Mouse (Mus musculus): Measurements from ENCODE around the gene Gm20708.
"Not testable (repeated sequence)": the region's sequence is repeated elsewhere in the genome, so short reads cannot be mapped to it uniquely, and the experiment has no call there.

Gm20708 gene

GRCm38 (mm10) chr11:117813867-117814266, 4.4 kb downstream of the Gm20708 start:
- DNase-seq (ENCODE audit: low spot score in 2 of 2), result no peak

DNA sequence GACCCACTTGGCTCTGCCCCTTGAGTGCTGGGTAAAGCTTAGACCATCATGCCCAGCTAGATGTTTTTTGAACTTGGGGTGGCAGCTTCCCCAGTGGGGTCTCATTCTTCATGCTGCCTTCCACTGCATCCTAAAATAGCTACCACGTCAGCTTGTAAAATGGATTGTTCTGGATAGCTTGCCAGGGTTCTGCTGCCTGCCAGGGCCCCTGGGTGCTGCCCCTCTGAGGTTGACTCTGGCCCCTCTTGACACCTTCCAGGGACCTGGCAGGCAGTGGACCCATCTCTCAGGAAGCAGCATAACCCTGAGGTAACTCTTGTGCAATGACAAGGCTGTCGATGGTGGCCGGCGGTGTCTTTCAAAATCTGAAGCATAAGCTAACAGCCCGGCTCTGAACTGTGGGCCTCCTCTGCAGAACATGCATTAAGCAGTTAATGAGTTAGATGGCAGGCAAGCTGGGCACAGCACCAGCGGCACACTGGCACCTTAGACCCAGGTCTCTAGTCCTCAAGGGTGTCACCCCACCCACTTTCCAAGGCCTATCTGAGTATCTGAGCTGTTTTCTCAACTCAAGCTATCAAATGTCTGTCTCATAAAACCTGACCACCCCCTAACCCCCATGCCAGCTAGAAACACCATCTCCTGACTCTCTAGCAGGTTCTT, 5.4 kb downstream of the Gm20708 start:
- DNase-seq (ENCODE audit: low spot score in 2 of 2), result no peak

GRCm38 (mm10) chr11:117815850-117816249, 6.4 kb downstream of the Gm20708 start:
- DNase-seq (ENCODE audit: low spot score in 2 of 2), result not testable (repeated sequence)

DNA sequence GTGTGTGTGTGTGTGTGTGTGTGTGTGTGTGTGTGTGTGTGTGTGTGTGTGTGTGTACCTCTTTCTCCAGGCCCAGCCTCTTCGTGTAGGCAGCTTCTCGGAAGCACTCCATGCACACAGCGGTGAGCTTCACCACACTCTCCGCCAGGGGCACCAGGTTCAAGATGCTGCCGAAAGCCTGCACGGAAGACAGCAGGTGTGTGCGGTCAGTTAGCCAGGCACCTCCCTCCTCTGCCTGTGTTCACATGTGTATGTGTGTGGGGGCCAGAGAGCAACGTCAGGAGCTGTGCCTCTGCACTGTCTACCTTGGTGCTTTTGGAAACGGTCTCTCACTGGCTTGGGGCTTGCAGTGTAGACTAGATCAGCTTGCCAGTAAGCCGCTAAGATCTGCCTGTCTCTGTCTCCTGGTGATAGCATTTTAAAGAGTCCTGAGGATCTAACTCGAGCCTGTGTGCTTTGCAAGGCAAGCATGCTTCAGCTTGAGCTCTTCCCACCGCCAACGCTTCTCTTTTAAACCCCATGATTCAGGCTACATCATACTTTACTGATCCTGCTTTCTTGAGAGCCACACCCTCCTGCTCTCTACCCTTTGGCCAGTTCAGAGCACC, 7.0 kb downstream of the Gm20708 start:
- no peak for DNase-seq (ENCODE audit: low spot score in 2 of 2)

- DNase-seq (ENCODE audit: low spot score in 2 of 2), result no peak
Observed at GRCm38 (mm10) chr11:117819095-117819494, 9.6 kb downstream of the Gm20708 start.

GRCm38 (mm10) chr11:117820173-117820572, 10.7 kb downstream of the Gm20708 start:
- DNase-seq (ENCODE audit: low spot score in 2 of 2), result no peak

DNA sequence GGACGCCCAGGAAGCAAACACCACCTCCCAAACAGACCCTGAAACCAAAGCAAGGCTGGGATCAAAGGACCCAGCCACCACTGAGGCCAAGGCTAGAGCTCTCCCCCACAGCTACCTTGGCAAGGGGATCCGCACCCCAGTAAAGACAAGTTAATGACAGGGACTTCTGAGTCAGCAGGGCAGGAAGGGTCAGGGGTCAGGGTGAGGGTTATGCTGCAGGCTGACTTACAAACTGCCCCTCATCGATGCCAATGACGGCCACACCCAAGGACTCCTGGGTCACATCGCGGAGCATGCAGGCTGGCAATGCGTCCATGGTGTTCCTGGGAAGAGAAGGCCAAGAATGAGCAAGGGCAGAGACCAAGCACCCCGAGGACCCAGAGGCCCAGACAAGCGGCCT, 12.4 kb downstream of the Gm20708 start:
- DNase-seq (ENCODE audit: low spot score in 2 of 2), result no peak

GRCm38 (mm10) chr11:117822728-117823241, 13.3 kb downstream of the Gm20708 start:
- DNase-seq (ENCODE audit: low spot score in 2 of 2), result no peak

- DNase-seq (ENCODE audit: low spot score in 2 of 2), result no peak
Observed at GRCm38 (mm10) chr11:117823411-117823810, 13.9 kb downstream of the Gm20708 start.

DNA sequence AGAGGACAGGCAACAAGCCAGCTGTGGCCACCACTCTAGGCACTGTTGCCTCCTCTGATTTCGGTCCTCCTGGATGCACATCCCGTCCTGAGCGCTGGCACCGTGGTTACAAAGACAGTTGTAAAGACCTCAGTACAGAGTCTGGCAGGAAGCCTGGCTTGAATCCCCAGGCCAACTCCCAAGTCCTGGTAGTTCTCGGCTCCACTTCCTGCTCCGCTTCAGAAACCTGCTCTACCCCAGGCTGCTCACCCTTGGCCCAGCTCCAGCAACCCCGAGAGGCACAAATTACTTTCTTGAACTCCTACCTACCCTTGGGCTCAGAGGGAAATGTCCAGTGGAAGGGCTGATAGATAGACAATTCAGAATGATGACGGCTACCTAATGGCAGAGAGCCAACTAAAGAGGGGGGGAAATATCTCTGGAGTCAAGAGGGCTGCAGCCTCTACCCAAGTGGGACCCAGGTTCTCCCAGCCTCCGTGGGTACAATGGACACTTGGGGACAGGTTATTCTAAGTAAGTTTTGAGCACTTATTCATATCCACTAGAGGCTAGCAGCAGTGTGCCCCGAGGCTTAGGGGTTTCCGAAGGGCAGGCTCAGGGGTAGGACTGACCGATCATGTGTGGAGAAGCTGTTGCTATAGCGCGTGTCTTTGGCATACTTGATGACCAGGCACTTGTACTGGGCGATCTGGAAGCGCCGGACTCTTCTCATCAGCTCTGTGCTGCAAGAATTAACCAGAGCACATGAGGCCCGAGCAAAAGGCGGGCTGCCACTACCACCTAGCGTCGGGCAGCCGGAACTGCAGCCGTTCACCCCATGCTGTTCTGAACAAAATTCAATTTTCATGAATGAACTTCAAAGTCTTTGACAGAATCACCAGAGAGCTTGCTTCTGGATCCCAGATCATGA, 14.8 kb downstream of the Gm20708 start:
- peak; percentile 68 to 80 for DNase-seq (ENCODE audit: low spot score in 2 of 2)

- peak in 1 of 2 experiments; percentile 27 for DNase-seq (ENCODE audit: low spot score in 2 of 2)
Observed at GRCm38 (mm10) chr11:117825333-117826101, 16.0 kb downstream of the Gm20708 start, which contains the start of the genes Afmid and Tk1. Afmid (plus strand) TSS chr11:117825924. Tk1 (minus strand) TSS chr11:117826092.

DNA sequence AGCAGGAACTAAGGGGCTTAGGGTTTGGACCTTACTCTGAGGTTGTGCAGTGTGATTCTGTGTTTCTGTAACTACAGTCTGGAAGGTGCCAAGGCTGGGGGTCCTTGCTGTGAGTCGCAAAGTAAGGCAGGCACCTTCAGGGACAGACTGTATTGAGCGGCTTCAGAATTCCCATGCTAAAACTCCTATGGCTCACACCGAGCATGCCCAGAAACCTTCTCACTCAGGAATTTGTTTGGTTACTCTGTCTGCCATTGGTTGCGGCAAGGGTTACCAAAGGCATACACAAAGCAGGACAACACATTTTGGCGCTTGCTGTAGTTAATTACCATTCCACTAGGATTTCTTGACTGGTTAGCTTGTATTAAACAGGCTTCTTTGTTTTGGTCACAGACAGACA, 16.7 kb downstream of the Gm20708 start:
- no peak for DNase-seq (ENCODE audit: low spot score in 2 of 2)

DNA sequence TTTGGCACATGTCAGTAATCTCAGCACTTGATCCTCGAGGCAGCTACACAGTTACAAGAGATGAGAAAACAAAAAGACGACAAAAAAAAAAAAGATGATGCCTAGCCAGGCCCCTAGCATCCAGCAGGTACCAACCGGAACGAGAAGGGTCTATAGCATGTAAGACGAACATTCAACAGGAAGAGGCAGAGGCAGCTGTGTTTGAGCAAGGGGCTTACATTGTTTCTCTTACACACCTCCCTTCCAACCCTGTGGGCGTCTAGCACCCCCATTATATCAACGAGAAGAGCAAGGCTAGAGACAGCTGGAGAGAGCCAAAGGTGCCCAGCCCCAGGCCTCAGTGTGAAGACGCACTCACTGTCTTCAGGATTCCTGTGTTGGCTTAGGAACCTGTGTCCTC, 17.4 kb downstream of the Gm20708 start:
- DNase-seq (ENCODE audit: low spot score in 2 of 2), result no peak

GRCm38 (mm10) chr11:117827386-117827785, 17.9 kb downstream of the Gm20708 start:
- DNase-seq (ENCODE audit: low spot score in 2 of 2), result no peak

- peak; percentile 75 to 82 for DNase-seq (ENCODE audit: low spot score in 2 of 2)
Observed at GRCm38 (mm10) chr11:117828149-117828887, 18.9 kb downstream of the Gm20708 start.

- no peak for DNase-seq (ENCODE audit: low spot score in 2 of 2)
Observed at GRCm38 (mm10) chr11:117828888-117829604, 19.6 kb downstream of the Gm20708 start.

DNA sequence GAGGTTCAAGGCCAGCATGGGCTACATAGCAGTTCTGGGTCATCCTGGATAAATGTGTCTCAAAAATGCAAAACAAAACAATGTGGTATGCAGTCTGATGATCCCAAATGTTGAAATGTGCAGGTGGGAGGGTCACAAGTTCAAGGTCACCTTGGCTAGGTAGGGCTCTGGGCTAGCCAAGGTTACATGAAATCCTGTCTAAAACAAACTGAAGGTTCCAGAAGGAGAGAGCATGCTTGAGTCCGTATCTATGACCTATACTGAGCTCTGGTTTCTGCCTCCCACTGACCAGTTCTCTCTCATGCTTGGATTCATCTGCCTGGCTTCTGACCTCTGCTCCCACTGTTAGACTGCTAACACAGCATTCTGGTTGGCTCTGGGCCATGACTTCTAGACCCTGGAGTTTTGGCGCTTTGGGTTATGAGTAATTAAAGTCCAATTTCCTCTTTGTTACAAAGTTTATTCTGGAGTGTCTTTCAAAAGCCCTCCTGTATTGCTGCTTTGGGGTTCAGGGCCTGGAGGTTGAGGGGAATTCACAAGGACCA, 20.3 kb downstream of the Gm20708 start:
- DNase-seq (ENCODE audit: low spot score in 2 of 2), result no peak

DNA sequence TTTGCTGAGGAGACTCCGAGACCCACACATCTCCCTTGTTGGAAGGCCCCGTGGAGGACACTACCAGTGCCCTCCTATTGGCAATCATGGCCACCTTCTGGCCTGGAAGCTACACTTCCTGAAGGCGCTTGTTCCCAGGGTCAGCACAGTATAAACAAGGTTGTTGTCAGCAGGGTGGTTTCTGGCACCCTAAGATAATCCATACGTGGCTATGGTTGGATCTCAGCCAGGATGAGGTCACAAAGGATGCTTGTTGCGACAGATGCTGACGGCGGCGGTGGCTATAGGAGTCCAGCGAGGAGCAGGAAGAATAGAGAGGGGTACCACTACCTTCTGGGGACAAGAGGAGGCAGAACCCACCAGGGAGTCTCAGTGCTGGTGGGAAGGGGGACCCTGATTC, 20.9 kb downstream of the Gm20708 start:
- DNase-seq (ENCODE audit: low spot score in 2 of 2), result no peak

DNA sequence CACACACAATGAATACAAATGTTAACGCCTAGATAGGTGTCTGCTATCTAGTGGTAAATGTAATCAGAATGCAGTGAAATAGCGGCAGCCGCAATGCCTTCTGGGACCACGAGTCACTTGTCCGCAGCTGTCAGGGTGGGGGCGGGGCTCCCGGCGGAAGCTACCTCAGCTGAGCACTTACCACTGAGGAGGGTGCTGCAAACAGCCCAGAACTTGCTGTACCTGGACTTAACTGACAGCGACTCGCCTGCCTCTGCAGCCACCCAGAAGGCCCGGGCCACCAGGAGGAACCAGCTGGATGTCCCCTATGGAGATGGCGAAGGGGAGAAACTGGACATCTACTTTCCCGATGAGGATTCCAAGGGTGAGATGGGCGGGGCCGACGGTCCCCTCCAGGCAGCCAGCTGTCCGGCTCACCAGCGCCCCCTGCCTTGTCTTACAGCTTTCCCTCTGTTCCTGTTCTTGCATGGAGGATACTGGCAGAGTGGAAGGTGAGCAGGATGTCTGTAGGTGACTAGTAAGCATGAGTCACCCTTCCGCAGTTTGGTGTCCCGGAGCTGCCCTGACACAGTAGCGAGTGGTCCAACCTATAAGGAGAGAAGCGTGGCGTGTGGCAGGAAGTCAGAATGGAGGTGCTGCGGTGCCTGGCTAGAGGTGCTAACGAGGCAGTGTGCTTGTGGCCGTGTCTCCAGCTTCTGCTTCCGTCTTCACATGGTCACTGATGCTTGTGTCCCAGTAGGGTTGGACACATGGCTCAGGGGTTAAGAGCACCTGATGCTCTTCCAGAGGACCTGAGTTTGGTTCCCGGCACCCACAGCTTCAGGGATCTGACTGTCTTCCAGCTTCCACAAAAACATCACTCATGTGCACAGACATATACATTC, 22.9 kb downstream of the Gm20708 start:
- peak; percentile 89 to 92 for DNase-seq (ENCODE audit: low spot score in 2 of 2)
